8 mouse cellular contexts compared by ENCODE assay signal in the genomic region with DNA sequence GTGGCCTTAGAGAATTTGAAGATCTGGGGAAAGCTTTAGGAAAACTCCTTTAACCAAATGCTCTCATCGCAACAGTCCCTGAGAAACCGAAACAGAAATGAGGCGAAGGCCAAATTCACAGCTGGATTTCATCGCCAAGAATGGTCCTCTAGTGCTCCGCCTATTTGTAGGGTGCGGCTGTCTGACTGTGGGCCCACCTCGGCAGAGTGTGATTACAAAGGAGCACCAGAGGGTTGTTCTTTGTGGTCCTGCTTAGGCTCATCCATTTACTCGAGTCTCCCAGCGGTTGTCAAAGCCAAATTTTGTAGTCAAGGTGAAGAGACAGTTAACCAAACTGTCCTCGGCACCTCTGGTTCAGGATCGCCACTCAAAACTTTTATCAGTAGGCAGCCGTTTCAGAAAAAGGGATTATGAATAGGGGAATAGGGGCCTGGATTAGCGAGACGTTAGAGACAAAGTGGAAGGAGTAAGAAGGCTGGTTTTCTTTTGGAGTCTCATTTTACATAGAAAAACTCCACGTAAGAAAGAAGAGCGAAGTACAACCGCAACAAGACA. TPM values are rescaled to one million over a fixed set of nuclear protein-coding genes. Genes with fewer than 3 reads are reported as not detected.
DNase-seq lines count a peak whose midpoint lies in the region; ATAC-seq and TF ChIP-seq lines count a peak whose summit lies in the region.

No protein-coding gene starts in this region.

- H3K27ac ChIP-seq in forebrain, postnatal 0 days (ENCODE audit: low read depth, low read length): no peak overlapping the region
- no peak overlapping the region for H3K27ac ChIP-seq in hindbrain, postnatal 0 days
- no peak overlapping the region for H3K27ac ChIP-seq in liver, embryonic 12.5 days

- H3K27me3 ChIP-seq in erythroblast, embryonic 14.5 days (ENCODE audit: control insufficient read depth): peaks cover 63% of the 10 kb centered on the region
- H3K27me3 ChIP-seq in forebrain, postnatal 0 days (ENCODE audit: insufficient read depth, low read length): peaks cover 33% of the 10 kb centered on the region
- H3K27me3 ChIP-seq in hindbrain, postnatal 0 days (ENCODE audit: insufficient read depth, low read length): peaks cover 20% of the 10 kb centered on the region
- peaks cover 43% of the 10 kb centered on the region for H3K27me3 ChIP-seq in liver, embryonic 12.5 days (replicated peaks)

- peak overlapping the region; percentile 95; the same call in 1 of the 2 replicates for H3K4me2 ChIP-seq in forebrain, postnatal 0 days (ENCODE audit: low read depth)
- H3K4me2 ChIP-seq in hindbrain, postnatal 0 days (ENCODE audit: low read depth, low read length): peak overlapping the region; percentile 74
- peak overlapping the region; percentile 98 for H3K4me2 ChIP-seq in liver, embryonic 12.5 days

- H3K4me3 ChIP-seq in erythroblast, embryonic 14.5 days (replicated peaks): peak overlapping the region; percentile 80
- no peak overlapping the region for H3K4me3 ChIP-seq in forebrain, postnatal 0 days (ENCODE audit: low read depth, low read length)
- peak overlapping the region; percentile 75; the same call in 1 of the 2 replicates for H3K4me3 ChIP-seq in hindbrain, postnatal 0 days (ENCODE audit: low read length)
- peak overlapping the region; percentile 83 for H3K4me3 ChIP-seq in liver, embryonic 12.5 days

- no peak for TF ChIP-seq CTCF in forebrain, postnatal 0 days (IDR thresholded peaks at IDR 0.05; ENCODE audit: low read depth)
- TF ChIP-seq CTCF in hindbrain, postnatal 0 days (IDR thresholded peaks at IDR 0.05; ENCODE audit: low read depth): no peak

- no peaks in the 10 kb centered on the region for H3K36me3 ChIP-seq in erythroblast, embryonic 14.5 days (ENCODE audit: control insufficient read depth)
- H3K36me3 ChIP-seq in forebrain, postnatal 0 days (ENCODE audit: insufficient read depth): no peaks in the 10 kb centered on the region
- H3K36me3 ChIP-seq in hindbrain, postnatal 0 days (ENCODE audit: insufficient read depth, low read length): no peaks in the 10 kb centered on the region
- H3K36me3 ChIP-seq in liver, embryonic 12.5 days: no peaks in the 10 kb centered on the region

- H3K9me3 ChIP-seq in erythroblast, embryonic 14.5 days (ENCODE audit: control insufficient read depth, low read length): no peaks in the 10 kb centered on the region; the same call in 1 of the 2 replicates
- H3K9me3 ChIP-seq in forebrain, postnatal 0 days (ENCODE audit: low read length): no peaks in the 10 kb centered on the region
- H3K9me3 ChIP-seq in hindbrain, postnatal 0 days (ENCODE audit: low read length): no peaks in the 10 kb centered on the region
- H3K9me3 ChIP-seq in liver, embryonic 12.5 days (replicated peaks): no peaks in the 10 kb centered on the region

- no peak for DNase-seq in forebrain, postnatal 0 days
- DNase-seq in hindbrain, postnatal 0 days (ENCODE audit: low spot score): no peak
- peak; percentile 44 for DNase-seq in skeletal muscle tissue, adult 2 months (ENCODE audit: low read depth, low spot score)
- DNase-seq in cerebellum, postnatal 25 days: no peak

- no peak for ATAC-seq in erythroblast, adult 5-6 weeks (replicated peaks; ENCODE audit: low FRiP score, poor library complexity, severe bottlenecking)
- ATAC-seq in forebrain, postnatal 0 days: no peak
- ATAC-seq in hindbrain, postnatal 0 days: no peak
- no peak for ATAC-seq in liver, embryonic 12.5 days
- no peak for ATAC-seq in inflammation-experienced regulatory T-cells, adult 6 months

- H3K4me1 ChIP-seq in erythroblast, embryonic 14.5 days (ENCODE audit: control insufficient read depth): peaks cover 33% of the 10 kb centered on the region
- H3K4me1 ChIP-seq in forebrain, postnatal 0 days (ENCODE audit: insufficient read depth): peaks cover 12% of the 10 kb centered on the region
- no peaks in the 10 kb centered on the region for H3K4me1 ChIP-seq in hindbrain, postnatal 0 days (ENCODE audit: insufficient read depth, low read length)
- H3K4me1 ChIP-seq in liver, embryonic 12.5 days: peaks cover 38% of the 10 kb centered on the region

- 14% methylated on average over 17 of the region's 17 CpGs for WGBS in forebrain, postnatal 0 days
- whole genome bisulfite sequencing in hindbrain, postnatal 0 days: 15% methylated on average over 17 of the region's 17 CpGs
- WGBS in liver, embryonic 12.5 days (ENCODE audit: insufficient replicate concordance): 15% methylated on average over 17 of the region's 17 CpGs

- no peak overlapping the region for H3K9ac ChIP-seq in forebrain, postnatal 0 days
- H3K9ac ChIP-seq in hindbrain, postnatal 0 days (replicated peaks; ENCODE audit: low read length): no peak overlapping the region
- peak overlapping the region; percentile 81; the same call in 1 of the 2 replicates for H3K9ac ChIP-seq in liver, embryonic 12.5 days

RNA-seq across cellular contexts. Expression of a gene that starts 1.5 kb away (rescaled TPM):
- polyA plus RNA-seq in erythroblast, embryonic 14.5 days (2012): 0.01 and 0.02 TPM in 2 replicates
- total RNA-seq in erythroblast, adult 5-6 weeks (2015; ENCODE audit: low replicate concordance): 1.3 and 2.1 TPM in 2 replicates
- total RNA-seq in erythroblast, adult 5-6 weeks (2017; ENCODE audit: low replicate concordance): 0.26 and 0.56 TPM in 2 replicates
- total RNA-seq in forebrain, postnatal 0 days (2014; rRNA removed): 6.3 and 8.1 TPM in 2 replicates
- polyA plus RNA-seq in forebrain, postnatal 0 days (2015; fragmentation: Nextera tagmentation; extraction: Ambion mirVana): 5.0 and 6.3 TPM in 2 replicates
- total RNA-seq in hindbrain, postnatal 0 days (2014; rRNA removed): 4.8 and 5.2 TPM in 2 replicates
- 3.1 and 3.2 TPM in 2 replicates for polyA plus RNA-seq in hindbrain, postnatal 0 days (2015; fragmentation: Nextera tagmentation; extraction: Ambion mirVana)
- 2.5 and 2.6 TPM in 2 replicates for polyA plus RNA-seq in liver, embryonic 12.5 days (2016; fragmentation: Nextera tagmentation; extraction: Ambion mirVana)
- 10 to 100 TPM; 16.2 to 33.9 (median 32.4) TPM for polyA plus RNA-seq in inflammation-experienced regulatory T-cells, adult 6 months (2017; shearing (Covaris generic))
